Mouse (Mus musculus): Measurements from ENCODE around the gene Arl11. TPM values are rescaled to one million over a fixed set of nuclear protein-coding genes. Genes with fewer than 3 reads are reported as not detected.
A peak's percentile ranks its signal among the peaks of the same experiment; 100 is the strongest.

Gene Arl11
- polyA plus RNA-seq, 1 experiment from 2014 or later = 0.41 TPM

DNA sequence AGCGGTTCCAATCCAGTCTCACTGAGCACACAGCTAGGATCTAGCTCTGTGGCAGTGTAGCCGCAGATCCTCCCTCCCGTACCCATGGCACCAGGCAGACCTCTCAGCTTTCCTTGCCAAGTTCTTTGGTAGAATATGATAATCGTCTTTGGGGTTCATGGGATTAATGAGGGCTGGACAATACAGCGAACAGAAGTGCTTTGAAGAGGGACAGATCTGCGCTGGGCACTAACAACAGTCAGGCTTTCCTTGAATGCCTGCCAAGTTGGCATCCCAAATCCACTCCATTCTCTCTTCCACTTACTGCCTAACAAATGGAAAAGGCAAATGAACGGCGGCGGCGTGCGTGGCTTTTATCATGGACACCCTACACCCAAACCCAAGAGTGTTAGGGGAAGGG lies 21.0 kb downstream of the Arl11 start:
- Histone ChIP-seq H3K4me2 (peak overlapping the region; percentile 66), H3K9ac (peak overlapping the region; percentile 76), H3K9me3 (no peaks in the 10 kb centered on the region), H3K4me3 (no peak overlapping the region), H3K4me1 (peaks cover 25% of the 10 kb centered on the region), H3K27ac (replicated peaks) (peak overlapping the region; percentile 58; the same call in 1 of the 2 replicates), H3K27me3 (replicated peaks) (no peaks in the 10 kb centered on the region), H3K36me3 (no peaks in the 10 kb centered on the region)
- no peak for ATAC-seq (ENCODE audit: extremely low read depth, insufficient number of reproducible peaks, low FRiP score, low TSS enrichment)
- 67% methylated on average over 11 of the region's 11 CpGs for WGBS

DNA sequence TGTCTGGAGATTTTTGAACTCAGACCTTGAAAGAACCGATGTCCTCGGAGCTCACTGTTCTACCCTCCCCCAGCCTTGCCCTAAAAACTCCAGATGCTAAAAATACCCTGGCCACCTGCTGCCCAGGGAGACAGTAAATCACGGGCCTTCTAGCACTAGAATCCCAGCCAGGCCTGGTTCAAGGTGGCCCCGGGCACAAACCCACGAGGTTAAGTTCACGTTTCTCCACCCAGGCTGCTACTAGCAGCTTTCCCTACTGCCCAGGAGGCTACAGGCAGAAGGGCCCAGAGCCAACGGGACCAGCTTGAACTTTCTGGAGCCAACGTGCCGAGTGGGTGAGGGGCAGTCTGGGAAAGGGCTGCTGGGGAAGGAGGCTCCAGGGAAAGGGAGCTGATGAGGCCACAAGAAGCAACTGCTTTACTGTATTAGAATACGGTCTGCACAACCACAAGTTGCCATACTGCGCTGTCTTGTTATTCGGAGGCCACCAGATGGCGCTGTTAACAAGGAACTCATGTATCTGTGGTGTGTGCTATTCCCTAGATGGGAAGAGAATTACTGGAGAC lies 21.5 kb downstream of the Arl11 start:
- Histone ChIP-seq H3K27ac (replicated peaks) (peak overlapping the region; percentile 58; the same call in 1 of the 2 replicates), H3K9ac (peak overlapping the region; percentile 76), H3K9me3 (no peaks in the 10 kb centered on the region), H3K4me2 (peak overlapping the region; percentile 66), H3K27me3 (replicated peaks) (no peaks in the 10 kb centered on the region), H3K4me3 (peak overlapping the region; percentile 33), H3K4me1 (peaks cover 25% of the 10 kb centered on the region), H3K36me3 (no peaks in the 10 kb centered on the region)
- 14% methylated on average over 13 of the region's 13 CpGs for WGBS
- ATAC-seq (ENCODE audit: extremely low read depth, insufficient number of reproducible peaks, low FRiP score, low TSS enrichment) = peak; percentile 52; the same call in 1 of the 2 replicates

DNA sequence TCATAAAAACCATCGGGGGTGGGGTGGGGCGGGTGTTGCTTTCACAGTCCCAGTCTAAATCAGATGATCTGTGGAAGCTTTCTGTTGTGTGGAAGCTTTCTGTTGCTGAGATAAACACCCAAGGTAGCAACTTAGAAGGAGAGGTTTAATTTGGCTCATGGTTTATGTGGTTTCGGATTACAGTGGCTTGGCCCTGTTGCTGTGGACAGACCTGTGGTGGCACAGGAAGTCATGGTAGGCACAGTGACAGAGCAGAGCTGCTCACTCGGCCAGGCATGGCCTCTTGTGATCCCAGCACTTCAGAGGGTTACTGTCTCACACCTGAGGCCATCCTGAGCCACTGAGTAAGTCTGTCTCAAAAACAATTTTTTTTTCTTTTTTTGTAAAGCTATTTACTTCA lies 29.8 kb downstream of the Arl11 start:
- no peaks in the 10 kb centered on the region for H3K9me3 ChIP-seq
- H3K27me3 ChIP-seq (replicated peaks) = no peaks in the 10 kb centered on the region
- H3K9ac ChIP-seq = no peak overlapping the region
- H3K27ac ChIP-seq (replicated peaks) = no peak overlapping the region
- H3K4me1 ChIP-seq = 0 out of 2 replicates have a peak, but pooled peaks cover 2% of the 10 kb centered on the region
- no peak overlapping the region for H3K4me2 ChIP-seq
- WGBS = 74% methylated on average over 4 of the region's 4 CpGs
- no peaks in the 10 kb centered on the region for H3K36me3 ChIP-seq
- no peak overlapping the region for H3K4me3 ChIP-seq
- no peak for ATAC-seq (ENCODE audit: extremely low read depth, insufficient number of reproducible peaks, low FRiP score, low TSS enrichment)

DNA sequence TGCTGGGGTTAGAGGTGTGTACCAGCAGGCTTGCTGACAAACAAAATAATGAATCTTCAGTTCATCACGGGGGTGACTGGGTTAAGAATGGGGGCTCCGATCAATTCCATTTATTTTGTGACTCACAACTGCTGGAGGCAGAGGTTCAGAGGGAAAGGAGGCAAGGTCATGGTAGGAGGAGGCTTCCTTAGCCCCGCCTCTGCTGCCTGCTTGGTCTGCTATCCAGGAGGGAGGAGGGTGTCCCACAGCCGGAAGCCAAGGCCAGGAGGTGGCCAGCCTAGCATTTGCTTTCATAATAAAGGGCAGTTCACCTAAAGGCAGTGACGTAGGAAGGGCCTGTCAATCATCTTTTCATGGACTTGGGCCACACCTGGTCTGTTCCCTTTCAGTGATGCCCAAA lies 35.0 kb downstream of the Arl11 start:
- Histone ChIP-seq H3K4me2 (no peak overlapping the region), H3K4me1 (peaks cover 2% of the 10 kb centered on the region; the same call in 1 of the 2 replicates), H3K27me3 (replicated peaks) (no peaks in the 10 kb centered on the region), H3K36me3 (no peaks in the 10 kb centered on the region), H3K9ac (no peak overlapping the region), H3K27ac (replicated peaks) (no peak overlapping the region), H3K9me3 (no peaks in the 10 kb centered on the region), H3K4me3 (no peak overlapping the region)
- ATAC-seq (ENCODE audit: extremely low read depth, insufficient number of reproducible peaks, low FRiP score, low TSS enrichment) = no peak
- WGBS = 71% methylated on average over 5 of the region's 5 CpGs

DNA sequence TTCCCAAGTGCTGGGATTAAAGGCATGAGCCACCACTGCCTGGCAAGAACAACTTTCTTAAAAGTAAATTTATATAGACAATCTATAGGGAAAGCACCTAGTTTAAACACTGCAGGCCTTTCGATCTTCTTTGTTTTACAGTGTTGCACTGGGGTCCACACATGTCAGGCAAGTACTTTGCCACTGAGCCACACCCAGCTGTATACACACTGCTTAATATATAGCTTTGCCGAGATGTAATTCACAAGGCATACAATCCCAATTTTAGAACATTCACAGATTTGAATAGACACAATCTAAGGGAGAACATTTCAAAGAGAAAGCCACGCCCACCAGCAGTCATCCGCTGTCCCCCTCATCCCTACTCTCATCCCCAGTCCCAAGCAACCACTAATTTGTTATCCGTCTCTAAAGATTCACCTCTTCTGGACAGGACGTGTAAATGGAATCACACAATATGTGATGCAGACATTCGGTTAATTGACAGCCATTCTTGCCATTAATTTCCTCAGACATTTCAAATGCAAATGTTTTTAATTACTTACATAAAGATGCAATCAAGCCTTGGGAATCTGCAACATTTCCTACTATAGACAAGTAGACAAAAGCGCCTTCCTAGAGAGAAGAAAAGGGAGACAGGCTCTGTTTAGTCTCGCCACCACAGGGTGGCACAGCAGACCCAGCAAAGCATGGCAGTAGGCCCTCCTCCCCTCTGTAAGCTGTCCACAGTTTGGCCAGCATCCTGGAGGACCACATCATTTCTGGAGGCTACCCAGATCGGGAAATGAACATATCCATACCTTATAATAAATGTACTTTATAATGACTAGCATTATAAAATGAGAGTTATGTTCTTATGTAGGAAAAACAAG lies 37.5 kb downstream of the Arl11 start:
- Histone ChIP-seq H3K4me3 (no peak overlapping the region), H3K27ac (replicated peaks) (no peak overlapping the region), H3K36me3 (no peaks in the 10 kb centered on the region), H3K4me1 (no peaks in the 10 kb centered on the region; the same call in 1 of the 2 replicates), H3K4me2 (no peak overlapping the region), H3K9ac (no peak overlapping the region), H3K9me3 (no peaks in the 10 kb centered on the region), H3K27me3 (replicated peaks) (no peaks in the 10 kb centered on the region)
- ATAC-seq (ENCODE audit: extremely low read depth, insufficient number of reproducible peaks, low FRiP score, low TSS enrichment) = no peak
- 80% methylated on average over 10 of the region's 10 CpGs for WGBS

GRCm38 (mm10) chr14:61349876-61350275 lies 40.3 kb downstream of the Arl11 start:
- no peak for ATAC-seq (ENCODE audit: extremely low read depth, insufficient number of reproducible peaks, low FRiP score, low TSS enrichment)
- Histone ChIP-seq H3K4me2 (no peak overlapping the region), H3K4me1 (peaks cover 3% of the 10 kb centered on the region; the same call in 1 of the 2 replicates), H3K27me3 (replicated peaks) (no peaks in the 10 kb centered on the region), H3K9me3 (no peaks in the 10 kb centered on the region), H3K4me3 (no peak overlapping the region), H3K36me3 (peaks cover 3% of the 10 kb centered on the region; the same call in 1 of the 2 replicates), H3K9ac (no peak overlapping the region), H3K27ac (replicated peaks) (no peak overlapping the region)
- 80% methylated on average over 4 of the region's 4 CpGs for WGBS

DNA sequence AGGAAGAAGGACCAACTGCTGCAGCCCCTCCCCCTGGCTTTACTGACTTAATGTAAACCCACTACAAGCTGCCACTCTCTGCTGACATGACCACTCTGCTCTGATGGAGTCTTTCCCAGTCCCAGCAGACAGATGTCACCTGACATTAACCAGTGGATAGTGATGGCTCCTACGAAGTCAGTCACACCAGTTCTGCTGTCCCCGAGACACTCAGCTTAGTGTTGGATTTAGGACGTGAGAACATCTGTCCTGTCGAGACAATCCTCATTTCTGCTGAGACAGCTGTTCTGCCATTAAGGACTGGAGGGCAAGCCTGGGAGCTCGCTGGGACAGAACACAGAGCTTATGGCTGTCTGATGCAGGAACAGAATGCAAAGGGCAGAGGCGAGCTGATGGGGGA lies 41.3 kb downstream of the Arl11 start:
- Histone ChIP-seq H3K4me1 (peaks cover 3% of the 10 kb centered on the region; the same call in 1 of the 2 replicates), H3K4me3 (no peak overlapping the region), H3K36me3 (peaks cover 3% of the 10 kb centered on the region; the same call in 1 of the 2 replicates), H3K27me3 (replicated peaks) (no peaks in the 10 kb centered on the region), H3K4me2 (no peak overlapping the region), H3K9me3 (no peaks in the 10 kb centered on the region), H3K27ac (replicated peaks) (no peak overlapping the region), H3K9ac (no peak overlapping the region)
- WGBS = 51% methylated on average over 6 of the region's 6 CpGs
- ATAC-seq (ENCODE audit: extremely low read depth, insufficient number of reproducible peaks, low FRiP score, low TSS enrichment) = no peak

GRCm38 (mm10) chr14:61354251-61355235 lies 45.0 kb downstream of the Arl11 start:
- peaks cover 3% of the 10 kb centered on the region; the same call in 1 of the 2 replicates for H3K36me3 ChIP-seq
- H3K4me2 ChIP-seq = no peak overlapping the region
- ATAC-seq (ENCODE audit: extremely low read depth, insufficient number of reproducible peaks, low FRiP score, low TSS enrichment) = no peak
- no peaks in the 10 kb centered on the region for H3K27me3 ChIP-seq (replicated peaks)
- no peak overlapping the region for H3K9ac ChIP-seq
- 55% methylated on average over 10 of the region's 10 CpGs for WGBS
- H3K4me1 ChIP-seq = peaks cover 6% of the 10 kb centered on the region; the same call in 1 of the 2 replicates
- H3K27ac ChIP-seq (replicated peaks) = no peak overlapping the region
- no peaks in the 10 kb centered on the region for H3K9me3 ChIP-seq
- no peak overlapping the region for H3K4me3 ChIP-seq

DNA sequence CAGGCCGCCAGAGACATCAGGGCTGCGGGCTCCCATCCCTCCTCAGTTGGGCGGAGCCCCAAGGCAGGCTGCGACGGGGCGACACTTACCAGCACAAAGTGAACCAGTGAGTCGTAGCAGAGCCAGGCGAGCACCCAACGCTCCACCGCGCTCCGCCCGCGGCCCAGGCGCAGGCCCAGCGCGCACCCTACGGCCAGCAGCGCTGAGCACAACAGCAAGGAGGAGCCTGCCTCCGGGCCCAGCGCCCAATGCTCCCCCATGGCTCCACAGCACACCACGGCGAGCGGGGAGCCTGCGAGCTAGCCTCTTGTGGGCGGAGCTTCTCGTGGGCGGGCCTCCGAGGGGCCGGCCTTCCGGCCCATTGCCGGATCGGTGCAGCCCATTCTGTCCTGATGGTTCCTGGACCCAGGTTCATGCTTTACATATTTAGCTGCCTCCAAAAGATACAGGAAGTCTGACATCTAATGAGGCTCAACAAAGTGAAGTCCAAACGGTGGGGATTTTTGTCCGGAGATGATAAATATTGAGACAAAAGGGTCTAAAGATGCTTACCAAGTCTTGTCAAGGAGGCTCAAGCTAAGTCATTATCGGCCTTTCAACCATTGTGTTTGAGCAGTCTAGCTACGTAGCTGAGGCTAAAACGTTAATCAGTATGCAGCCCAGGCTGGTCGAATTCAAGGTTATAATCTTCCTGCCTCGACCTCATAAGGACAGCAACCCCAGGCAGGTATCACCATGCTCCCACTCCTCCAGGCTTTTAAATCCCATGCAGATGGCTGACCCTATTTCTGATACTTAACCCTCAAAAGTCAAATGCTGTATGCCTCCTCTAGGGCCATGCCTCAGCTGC lies 50.8 kb downstream of the Arl11 start, which contains the start of gene Ebpl:
Ebpl (minus strand) TSS at position 309 of the 850 bp plus-strand sequence.
- Histone ChIP-seq H3K4me1 (peaks cover 12% of the 10 kb centered on the region), H3K4me2 (peak within 1 kb of the TSS; percentile 66), H3K4me3 (peak within 1 kb of the TSS; percentile 74), H3K9me3 (no peaks in the 10 kb centered on the region), H3K9ac (peak within 1 kb of the TSS; percentile 86), H3K36me3 (peaks cover 2% of the 10 kb centered on the region; the same call in 1 of the 2 replicates), H3K27me3 (replicated peaks) (no peaks in the 10 kb centered on the region), H3K27ac (replicated peaks) (peak within 1 kb of the TSS; percentile 76)
- WGBS = under 1% methylated on average over 40 of the region's 40 CpGs
- ATAC-seq (ENCODE audit: extremely low read depth, insufficient number of reproducible peaks, low FRiP score, low TSS enrichment) = peak; percentile 87

- peaks cover 12% of the 10 kb centered on the region for H3K4me1 ChIP-seq
- H3K36me3 ChIP-seq = peaks cover 7% of the 10 kb centered on the region
- H3K9me3 ChIP-seq = no peaks in the 10 kb centered on the region
- peak overlapping the region; percentile 66 for H3K4me2 ChIP-seq
- no peak for ATAC-seq (ENCODE audit: extremely low read depth, insufficient number of reproducible peaks, low FRiP score, low TSS enrichment)
- 46% methylated on average over 3 of the region's 3 CpGs for WGBS
- H3K27ac ChIP-seq (replicated peaks) = peak overlapping the region; percentile 76; the same call in 1 of the 2 replicates
- H3K4me3 ChIP-seq = peak overlapping the region; percentile 74
- H3K9ac ChIP-seq = peak overlapping the region; percentile 86
- no peaks in the 10 kb centered on the region for H3K27me3 ChIP-seq (replicated peaks)
Measured at GRCm38 (mm10) chr14:61360981-61361511, 51.5 kb downstream of the Arl11 start.

Data from heart, embryonic 13.5 days (tissue).